Mouse (Mus musculus) thymus, adult 18-20 months (tissue): ENCODE measurements at regions not wholly inside any gene's neighbourhood (a gene's known extent, or its start where the extent isn't known, plus 50 kb on each side); places are given as distances from the start of the nearest gene placed in this dataset.

Experiments
- DNase-seq, 2 experiments: peaks; one replicate each; pipeline ENCODE4 v3.0.0; 2022; ENCODE audit warnings: mixed read lengths in 2 of 2

GRCm38 (mm10) chr1:91611281-91611680, 70.9 kb downstream of the Asb1 start:
- DNase-seq: no peak

- DNase-seq: no peak
Measured at GRCm38 (mm10) chr1:91611694-91612093, 71.3 kb downstream of the Asb1 start.

GRCm38 (mm10) chr1:91612912-91613311, 72.6 kb downstream of the Asb1 start:
- no peak for DNase-seq

GRCm38 (mm10) chr1:91615396-91615795, 75.1 kb downstream of the Asb1 start:
- no peak for DNase-seq

- no peak for DNase-seq
Measured at GRCm38 (mm10) chr1:91618527-91619135, 78.3 kb downstream of the Asb1 start.

- DNase-seq: no peak
Measured at GRCm38 (mm10) chr1:91621141-91621540, 80.8 kb downstream of the Asb1 start.

GRCm38 (mm10) chr1:91622874-91623273, 82.5 kb downstream of the Asb1 start:
- no peak for DNase-seq

GRCm38 (mm10) chr1:91624028-91624427, 83.7 kb downstream of the Asb1 start:
- DNase-seq: no peak

- DNase-seq: no peak
Measured at GRCm38 (mm10) chr1:91624531-91625300, 84.4 kb downstream of the Asb1 start.

- peak; percentile 71 to 83 for DNase-seq
Measured at GRCm38 (mm10) chr1:91626090-91626489, 85.7 kb downstream of the Asb1 start.

GRCm38 (mm10) chr1:91630206-91630605, 89.9 kb downstream of the Asb1 start:
- DNase-seq: peak; percentile 55 to 68

GRCm38 (mm10) chr1:91630871-91631410, 90.6 kb downstream of the Asb1 start:
- DNase-seq: peak; percentile 69 to 82

GRCm38 (mm10) chr1:91632906-91633493, 92.7 kb downstream of the Asb1 start:
- DNase-seq: peak in 1 of 2 experiments; percentile 45

GRCm38 (mm10) chr1:91636571-91636970, 96.2 kb downstream of the Asb1 start:
- DNase-seq: no peak

- DNase-seq: no peak
Measured at GRCm38 (mm10) chr1:91640551-91640950, 100.2 kb downstream of the Asb1 start.

GRCm38 (mm10) chr1:91658991-91659441, 118.7 kb downstream of the Asb1 start:
- peak; percentile 58 to 72 for DNase-seq

GRCm38 (mm10) chr1:91659486-91659885, 119.1 kb downstream of the Asb1 start:
- DNase-seq: peak; percentile 64 to 79

GRCm38 (mm10) chr1:91663289-91663688, 122.9 kb downstream of the Asb1 start:
- DNase-seq: no peak

GRCm38 (mm10) chr1:91664622-91665021, 124.3 kb downstream of the Asb1 start:
- DNase-seq: no peak

GRCm38 (mm10) chr1:91668530-91668929, 128.2 kb downstream of the Asb1 start:
- DNase-seq: no peak

- no peak for DNase-seq
Measured at GRCm38 (mm10) chr1:91670980-91671379, 130.3 kb upstream of the Twist2 start.

- DNase-seq: no peak
Measured at GRCm38 (mm10) chr1:91674082-91674655, 127.1 kb upstream of the Twist2 start.

- DNase-seq: no peak
Measured at GRCm38 (mm10) chr1:91677062-91677461, 124.2 kb upstream of the Twist2 start.
